Comparison of ENCODE assay signal across 34 mouse cellular contexts in the genomic region with DNA sequence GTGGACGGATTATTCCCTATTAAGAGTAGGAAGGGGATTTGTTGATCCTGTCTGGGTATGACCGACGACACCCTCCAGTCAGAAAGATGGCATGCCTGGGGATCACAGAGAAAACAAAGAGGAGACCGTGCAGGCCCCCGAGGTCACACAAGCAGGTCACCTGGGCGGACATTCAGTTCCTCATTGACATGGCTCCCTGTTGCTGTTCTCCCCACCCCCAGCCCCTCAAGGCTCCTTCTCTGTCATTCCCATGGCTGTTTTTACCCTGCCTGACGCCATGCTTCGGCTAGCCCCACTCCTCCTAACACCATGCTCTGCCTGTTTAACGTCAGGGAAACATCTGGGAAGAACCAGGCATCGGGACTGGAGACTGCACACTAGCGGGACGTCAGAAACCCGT. TPM values are rescaled to one million over a fixed set of nuclear protein-coding genes. Genes with fewer than 3 reads are reported as not detected.
DNase-seq lines count a peak whose midpoint lies in the region; ATAC-seq and TF ChIP-seq lines count a peak whose summit lies in the region.
"Had no signal": no experiment of that assay in that cellular context is flagged by ENCODE, and none has a peak within 500 bp of the region (broad histone marks: within the 10 kb centered on the region; RNA-seq: fewer than 3 reads in every experiment).

No protein-coding gene starts in this region.

- 0 out of 2 replicates have a peak overlapping the region, but pooled peaks have one; percentile 2 for H3K4me3 ChIP-seq in liver, embryonic 11.5 days (ENCODE audit: low read depth, low read length)
- no peak overlapping the region for H3K4me3 ChIP-seq in liver, embryonic 12.5 days
- no peak overlapping the region for H3K4me3 ChIP-seq in bone marrow macrophage, adult 2 months (ENCODE audit: insufficient read depth, low read length)
- H3K4me3 ChIP-seq in forebrain, embryonic 15.5 days = no peak overlapping the region
- H3K4me3 ChIP-seq: embryonic facial prominence, embryonic 13.5 days; hindbrain, embryonic 10.5 days; kidney, embryonic 15.5 days; layer of hippocampus, adult 2 months; limb, embryonic 13.5 days; midbrain, embryonic 15.5 days had no signal

- no peak for TF ChIP-seq CTCF in bone marrow macrophage, adult 2 months (IDR thresholded peaks at IDR 0.05; ENCODE audit: low read depth, low read length)

- H3K27ac ChIP-seq in liver, embryonic 11.5 days (ENCODE audit: low read depth, low read length) = no peak overlapping the region
- no peak overlapping the region for H3K27ac ChIP-seq in liver, embryonic 12.5 days
- H3K27ac ChIP-seq in bone marrow macrophage, adult 2 months (ENCODE audit: insufficient read depth, low read depth, low read length) = peak overlapping the region; percentile 90
- H3K27ac ChIP-seq in forebrain, embryonic 15.5 days (replicated peaks) = no peak overlapping the region
- H3K27ac ChIP-seq: embryonic facial prominence, embryonic 13.5 days; forebrain, embryonic 10.5 days; heart, embryonic 10.5 days; heart, embryonic 15.5 days; hindbrain, embryonic 10.5 days; hindbrain, embryonic 15.5 days; kidney, embryonic 15.5 days; layer of hippocampus, adult 2 months; limb, embryonic 13.5 days; liver, embryonic 13.5 days; midbrain, embryonic 10.5 days; midbrain, embryonic 15.5 days; neural tube, embryonic 12.5 days had no signal

- DNase-seq in cerebellum, adult 9-11 months = peak; percentile 26
- no peak for DNase-seq in cerebellum, postnatal 36 days
- DNase-seq in liver, embryonic 11.5 days (ENCODE audit: low spot score) = no peak
- DNase-seq in kidney, adult 9 months = no peak
- DNase-seq: adrenal gland, adult 2 months; adrenal gland, postnatal 36 days; B cell, adult 2 months; kidney, adult 11 months; kidney, postnatal 25 days; liver, embryonic 13.5 days; lung, adult 18-20 months; lung, postnatal 4 days; right cerebral cortex, adult 18-20 months; thymus, adult 2 months; thymus, postnatal 36 days had no signal

- ATAC-seq in liver, embryonic 11.5 days (replicated peaks; ENCODE audit: low FRiP score) = no peak
- no peak for ATAC-seq in liver, embryonic 12.5 days
- no peak for ATAC-seq in forebrain, embryonic 15.5 days (replicated peaks)
- ATAC-seq: activated CD4-positive, CD25-positive, alpha-beta regulatory T cell, adult 4 months; forebrain, embryonic 16.5 days; inflammation-experienced regulatory T-cells, adult 6 months had no signal

- TF ChIP-seq POLR2A in bone marrow macrophage, adult 2 months (IDR thresholded peaks at IDR 0.05; ENCODE audit: borderline replicate concordance, low read depth, low read length) = no peak

- no peak overlapping the region for H3K9ac ChIP-seq in liver, embryonic 11.5 days (ENCODE audit: low read depth, low read length)
- no peak overlapping the region for H3K9ac ChIP-seq in liver, embryonic 12.5 days
- H3K9ac ChIP-seq in forebrain, embryonic 15.5 days (replicated peaks) = no peak overlapping the region
- H3K9ac ChIP-seq: embryonic facial prominence, embryonic 13.5 days; heart, embryonic 15.5 days; hindbrain, embryonic 15.5 days; kidney, embryonic 15.5 days; limb, embryonic 13.5 days; midbrain, embryonic 15.5 days had no signal

- H3K4me2 ChIP-seq in liver, embryonic 11.5 days = no peak overlapping the region; the same call in 1 of the 2 replicates
- H3K4me2 ChIP-seq in liver, embryonic 12.5 days = no peak overlapping the region
- no peak overlapping the region for H3K4me2 ChIP-seq in forebrain, embryonic 15.5 days (replicated peaks)
- H3K4me2 ChIP-seq: embryonic facial prominence, embryonic 13.5 days; hindbrain, embryonic 15.5 days had no signal

- WGBS in liver, embryonic 11.5 days = 76% methylated on average over 13 of the region's 13 CpGs
- 72% methylated on average over 13 of the region's 13 CpGs for WGBS in liver, embryonic 12.5 days (ENCODE audit: insufficient replicate concordance)
- 76% methylated on average over 13 of the region's 13 CpGs for WGBS in forebrain, embryonic 15.5 days

- no peaks in the 10 kb centered on the region for H3K9me3 ChIP-seq in liver, embryonic 11.5 days (ENCODE audit: control insufficient read depth, low read length)
- no peaks in the 10 kb centered on the region for H3K9me3 ChIP-seq in liver, embryonic 12.5 days (replicated peaks)
- H3K9me3 ChIP-seq in forebrain, embryonic 15.5 days = no peaks in the 10 kb centered on the region
- H3K9me3 ChIP-seq: embryonic facial prominence, embryonic 13.5 days; forebrain, embryonic 10.5 days; heart, embryonic 10.5 days; heart, embryonic 15.5 days; hindbrain, embryonic 10.5 days; hindbrain, embryonic 15.5 days; kidney, embryonic 15.5 days; limb, embryonic 13.5 days; liver, embryonic 13.5 days; midbrain, embryonic 10.5 days; midbrain, embryonic 15.5 days; neural tube, embryonic 12.5 days had no signal

- H3K4me1 ChIP-seq in liver, embryonic 11.5 days (replicated peaks; ENCODE audit: control insufficient read depth, insufficient read depth, low read length) = 0 out of 2 replicates have a peak, but pooled peaks cover 2% of the 10 kb centered on the region
- H3K4me1 ChIP-seq in liver, embryonic 12.5 days = peaks cover 42% of the 10 kb centered on the region
- peaks cover 34% of the 10 kb centered on the region for H3K4me1 ChIP-seq in bone marrow macrophage, adult 2 months (ENCODE audit: control insufficient read depth, insufficient read depth, low read length)
- peaks cover 11% of the 10 kb centered on the region for H3K4me1 ChIP-seq in forebrain, embryonic 15.5 days

- H3K27me3 ChIP-seq in liver, embryonic 11.5 days (replicated peaks; ENCODE audit: control insufficient read depth, insufficient read depth, low read length) = no peaks in the 10 kb centered on the region; the same call in 1 of the 2 replicates
- H3K27me3 ChIP-seq in liver, embryonic 12.5 days (replicated peaks) = peaks cover 19% of the 10 kb centered on the region
- H3K27me3 ChIP-seq in forebrain, embryonic 15.5 days = no peaks in the 10 kb centered on the region

- no peaks in the 10 kb centered on the region for H3K36me3 ChIP-seq in liver, embryonic 11.5 days (ENCODE audit: control insufficient read depth, insufficient read depth, low read length)
- H3K36me3 ChIP-seq in liver, embryonic 12.5 days = peaks cover 3% of the 10 kb centered on the region; the same call in 1 of the 2 replicates
- H3K36me3 ChIP-seq in forebrain, embryonic 15.5 days = no peaks in the 10 kb centered on the region
- H3K36me3 ChIP-seq: embryonic facial prominence, embryonic 13.5 days; forebrain, embryonic 10.5 days; heart, embryonic 10.5 days; heart, embryonic 15.5 days; hindbrain, embryonic 10.5 days; hindbrain, embryonic 15.5 days; kidney, embryonic 15.5 days; limb, embryonic 13.5 days; liver, embryonic 13.5 days; midbrain, embryonic 10.5 days; midbrain, embryonic 15.5 days; neural tube, embryonic 12.5 days had no signal

RNA-seq across cellular contexts. Expression of gene H2-D1, which starts 0.9 kb away (rescaled TPM):
- polyA plus RNA-seq in liver, embryonic 11.5 days (2014; fragmentation: Nextera tagmentation; extraction: Ambion mirVana) = 88.0 and 90.8 TPM in 2 replicates
- polyA plus RNA-seq in liver, embryonic 12.5 days (2016; fragmentation: Nextera tagmentation; extraction: Ambion mirVana) = 66.8 and 72.5 TPM in 2 replicates
- 2,808 and 2,856 TPM in 2 replicates for polyA plus RNA-seq in bone marrow macrophage, adult 2 months (2012; ENCODE audit: insufficient read depth, insufficient read length, missing spikeins)
- 48.1 and 50.1 TPM in 2 replicates for polyA plus RNA-seq in forebrain, embryonic 15.5 days (2015; fragmentation: Nextera tagmentation; extraction: Ambion mirVana)

RNA-seq across cellular contexts. Expression of gene Ddx39b, which starts 20.1 kb away (rescaled TPM):
- polyA plus RNA-seq in liver, embryonic 11.5 days (2014; fragmentation: Nextera tagmentation; extraction: Ambion mirVana) = 432 and 439 TPM in 2 replicates
- 258 and 267 TPM in 2 replicates for polyA plus RNA-seq in liver, embryonic 12.5 days (2016; fragmentation: Nextera tagmentation; extraction: Ambion mirVana)
- polyA plus RNA-seq in bone marrow macrophage, adult 2 months (2012; ENCODE audit: insufficient read depth, insufficient read length, missing spikeins) = 164 and 169 TPM in 2 replicates
- 478 and 488 TPM in 2 replicates for polyA plus RNA-seq in forebrain, embryonic 15.5 days (2015; fragmentation: Nextera tagmentation; extraction: Ambion mirVana)

RNA-seq across cellular contexts. Expression of gene Nfkbil1, which starts 26.1 kb away (rescaled TPM):
- 4.6 and 5.4 TPM in 2 replicates for polyA plus RNA-seq in liver, embryonic 11.5 days (2014; fragmentation: Nextera tagmentation; extraction: Ambion mirVana)
- 5.7 and 6.4 TPM in 2 replicates for polyA plus RNA-seq in liver, embryonic 12.5 days (2016; fragmentation: Nextera tagmentation; extraction: Ambion mirVana)
- polyA plus RNA-seq in bone marrow macrophage, adult 2 months (2012; ENCODE audit: insufficient read depth, insufficient read length, missing spikeins) = 15.5 and 15.7 TPM in 2 replicates
- polyA plus RNA-seq in forebrain, embryonic 15.5 days (2015; fragmentation: Nextera tagmentation; extraction: Ambion mirVana) = 11.7 and 12.3 TPM in 2 replicates

RNA-seq across cellular contexts. Expression of gene Atp6v1g2, which starts 28.2 kb away (rescaled TPM):
- polyA plus RNA-seq in liver, embryonic 11.5 days (2014; fragmentation: Nextera tagmentation; extraction: Ambion mirVana) = 2.6 and 2.9 TPM in 2 replicates
- polyA plus RNA-seq in liver, embryonic 12.5 days (2016; fragmentation: Nextera tagmentation; extraction: Ambion mirVana) = 1.3 and 1.8 TPM in 2 replicates
- 11.2 and 15.1 TPM in 2 replicates for polyA plus RNA-seq in bone marrow macrophage, adult 2 months (2012; ENCODE audit: insufficient read depth, insufficient read length, missing spikeins)
- 38.2 and 41.5 TPM in 2 replicates for polyA plus RNA-seq in forebrain, embryonic 15.5 days (2015; fragmentation: Nextera tagmentation; extraction: Ambion mirVana)

RNA-seq across cellular contexts. Expression of gene Gm16181, which starts 41.0 kb away (rescaled TPM):
- polyA plus RNA-seq in liver, embryonic 11.5 days (2014; fragmentation: Nextera tagmentation; extraction: Ambion mirVana) = 0.53 TPM in 1 of 2 replicates, not detected in the other
- polyA plus RNA-seq in liver, embryonic 12.5 days (2016; fragmentation: Nextera tagmentation; extraction: Ambion mirVana) = 0.42 TPM in 1 of 2 replicates, not detected in the other
- polyA plus RNA-seq in bone marrow macrophage, adult 2 months (2012; ENCODE audit: insufficient read depth, insufficient read length, missing spikeins) = not detected in 2 replicates
- 0.61 and 1.1 TPM in 2 replicates for polyA plus RNA-seq in forebrain, embryonic 15.5 days (2015; fragmentation: Nextera tagmentation; extraction: Ambion mirVana)
- polyA plus RNA-seq: embryonic facial prominence, embryonic 13.5 days; forebrain, embryonic 10.5 days; lung, postnatal 0 days; neural tube, embryonic 12.5 days; thymus, adult 2 months had no signal

Comparison
In these comparisons a context has a peak if more than half of its experiments do, and no peak if none do; other contexts are left out.
1. RNA of gene H2-D1, which starts 0.9 kb away (polyA plus RNA-seq): 2,808 to 2,856 TPM in bone marrow macrophage, adult 2 months; 88.0 to 90.8 TPM in liver, embryonic 11.5 days, 66.8 to 72.5 TPM in liver, embryonic 12.5 days and 48.1 to 50.1 TPM in forebrain, embryonic 15.5 days; every median in the first group is over 10 times any median in the second.